Mouse (Mus musculus) adrenal gland, adult 18-20 months (tissue): Measurements from ENCODE around the gene Ccdc82. TPM values are rescaled to one million over a fixed set of nuclear protein-coding genes. Genes with fewer than 3 reads are reported as not detected.

ENCODE experiments used
- DNase-seq, 2 experiments: peaks; one replicate each; pipeline ENCODE4 v3.0.0; 2021 to 2022; ENCODE audit warnings: low spot score in 2 of 2
- long read RNA-seq, 2 experiments: library from polyadenylated mRNA; stranded (forward); transcript quantifications; one replicate each; pipeline ENCODE4 v2.0.0; 2021
- total RNA-seq, 2 experiments: library from RNA; stranded (reverse); gene quantifications; 1 replicate in 1 of 2; 2 replicates in 1 of 2; pipeline ENCODE4 v1.2.3; 2021

Ccdc82 gene
- total RNA-seq = 10 to 100 TPM; 14.4 to 15.2 TPM
- long read RNA-seq, experiment 1, full-length matches to known transcripts = 6 of 9 reads
- long read RNA-seq, experiment 1, partial matches to known transcripts = 2 of 9 reads
- long read RNA-seq, experiment 1, other reads (novel, unspliced or antisense) = 1 of 9 reads
- long read RNA-seq, experiment 2, full-length matches to known transcripts = 4 of 13 reads
- long read RNA-seq, experiment 2, partial matches to known transcripts = 6 of 13 reads
- long read RNA-seq, experiment 2, other reads (novel, unspliced or antisense) = 3 of 13 reads

DNA sequence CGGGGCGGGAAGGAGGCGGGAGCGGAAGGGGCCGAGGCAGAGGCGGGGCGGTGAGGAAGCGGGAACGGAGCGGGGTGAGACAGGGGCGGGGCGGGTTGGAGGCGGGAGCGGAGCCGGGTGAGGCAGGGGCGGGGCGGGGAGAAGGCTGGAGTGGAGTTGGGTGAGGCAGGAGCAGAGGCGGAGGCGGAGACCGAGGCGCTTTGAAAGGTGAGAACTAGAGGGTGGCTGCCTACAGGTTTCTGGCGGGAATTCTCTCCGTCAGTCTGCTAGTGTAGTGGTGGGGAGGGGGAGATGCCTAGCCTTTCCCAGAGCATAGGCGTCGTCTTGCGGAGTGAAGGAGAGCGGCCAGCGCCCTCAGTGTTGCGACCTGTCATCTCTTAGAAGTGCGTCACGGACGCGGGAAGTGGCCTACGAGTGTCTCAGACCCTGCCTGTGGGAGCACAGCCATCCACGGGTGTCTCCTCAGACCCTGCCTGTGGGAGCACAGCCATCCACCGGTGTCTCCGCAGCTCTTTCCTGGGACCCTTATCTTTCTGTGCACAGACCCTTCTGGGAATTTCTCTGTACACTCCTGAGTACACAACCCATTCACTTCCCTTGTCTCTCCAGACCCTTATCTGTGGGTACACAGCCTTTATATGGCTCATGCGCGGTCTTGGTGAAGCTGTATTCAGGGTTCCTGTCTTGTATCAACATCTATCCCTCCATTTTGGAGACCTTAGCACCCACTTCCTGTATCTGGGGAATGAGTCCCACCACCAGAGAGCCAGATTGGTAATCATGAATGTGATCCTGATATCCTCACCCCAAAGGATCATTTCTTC lies at the start of gene Ccdc82:
TSS of gene Ccdc82 (plus strand) at position 141 of the 824 bp plus-strand sequence.
- DNase-seq = peak; percentile 82 to 86

- no peak for DNase-seq
Observed at GRCm38 (mm10) chr9:13200079-13200478, 46.7 kb upstream of the Ccdc82 start.

- no peak for DNase-seq
Observed at GRCm38 (mm10) chr9:13203109-13203508, 43.6 kb upstream of the Ccdc82 start.

- DNase-seq = no peak
Observed at GRCm38 (mm10) chr9:13203681-13204080, 43.1 kb upstream of the Ccdc82 start.

DNA sequence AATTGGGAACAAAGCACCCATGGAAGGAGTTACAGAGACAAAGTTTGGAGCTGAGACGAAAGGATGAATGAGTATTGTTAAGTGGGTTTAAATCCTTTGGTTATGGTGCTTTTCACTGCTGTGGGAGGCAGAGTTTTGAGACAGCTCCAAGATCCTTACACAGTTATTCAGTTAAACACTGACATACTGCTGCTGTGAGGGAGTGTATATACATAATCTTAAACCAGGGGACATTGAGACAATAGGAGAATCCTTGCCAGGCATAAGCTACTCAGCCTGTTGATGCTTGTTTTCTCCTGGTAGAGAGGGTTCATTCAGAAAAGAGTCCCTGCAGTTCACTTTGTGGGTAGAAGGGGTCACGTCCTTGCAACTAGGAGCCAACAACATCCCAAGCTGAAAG lies 40.4 kb upstream of the Ccdc82 start:
- DNase-seq = no peak

DNA sequence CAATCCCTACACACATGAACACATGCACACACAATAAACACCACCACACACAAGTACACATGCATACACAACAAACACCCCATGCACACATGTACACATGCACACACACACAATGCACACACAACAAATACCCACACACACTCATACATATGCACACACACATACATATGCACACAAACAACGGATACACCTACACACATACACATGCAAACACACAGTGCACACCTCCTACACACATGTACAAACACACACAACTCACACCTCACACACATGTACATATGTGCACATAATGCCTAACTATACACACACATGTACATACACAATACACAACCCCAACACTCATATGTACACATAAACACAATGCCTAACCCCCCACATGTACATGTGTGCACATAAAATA lies 20.9 kb upstream of the Ccdc82 start:
- DNase-seq = no peak

- DNase-seq = no peak
Observed at GRCm38 (mm10) chr9:13230553-13230952, 16.2 kb upstream of the Ccdc82 start.

- peak in 1 of 2 experiments; percentile 10 for DNase-seq
Observed at GRCm38 (mm10) chr9:13231545-13232216, 15.1 kb upstream of the Ccdc82 start.

- no peak for DNase-seq
Observed at GRCm38 (mm10) chr9:13242321-13242720, 4.4 kb upstream of the Ccdc82 start.

- peak; percentile 21 to 35 for DNase-seq
Observed at GRCm38 (mm10) chr9:13245481-13245880, 1.3 kb upstream of the Ccdc82 start, which contains the start of gene Jrkl. TSS of gene Jrkl (minus strand) at chr9:13245829.

DNA sequence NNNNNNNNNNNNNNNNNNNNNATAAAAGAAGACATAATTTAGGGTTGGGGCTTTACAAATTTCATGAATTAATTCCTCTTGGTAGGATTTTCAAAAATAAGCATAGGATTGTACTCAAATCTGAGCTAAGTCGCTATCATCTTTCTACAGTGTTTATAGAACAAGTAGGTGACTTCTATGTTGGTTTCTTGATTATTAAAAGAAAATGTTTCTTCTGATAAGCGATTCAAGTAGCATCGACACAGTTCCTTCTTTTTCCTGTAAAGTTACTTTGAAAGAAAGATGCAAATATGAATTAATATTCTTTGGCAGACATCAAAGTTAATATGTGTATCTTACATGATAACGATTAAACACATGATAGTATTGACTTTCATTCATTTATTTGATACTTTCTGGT lies 1.3 kb downstream of the Ccdc82 start:
- no peak for DNase-seq

- DNase-seq = no peak
Observed at GRCm38 (mm10) chr9:13251251-13251650, 4.5 kb downstream of the Ccdc82 start.

DNA sequence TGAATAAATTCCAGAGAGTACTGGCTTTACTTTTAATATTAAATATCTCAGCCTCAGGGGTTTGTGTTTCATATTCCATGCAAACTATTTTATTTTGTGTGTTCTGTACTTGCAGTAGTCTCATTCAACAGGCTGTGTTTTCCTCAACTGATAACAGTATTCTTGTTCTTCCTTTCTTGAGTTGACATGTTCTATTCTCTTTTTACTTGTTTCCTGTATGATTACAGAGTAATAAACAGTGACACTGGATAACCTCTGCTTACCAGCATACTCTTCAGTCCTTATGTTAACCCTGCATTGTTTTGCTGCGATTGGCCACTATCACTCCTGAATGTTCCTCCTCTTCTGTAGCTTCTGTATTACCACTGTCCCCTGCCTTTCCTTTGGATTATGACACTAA lies 10.0 kb downstream of the Ccdc82 start:
- DNase-seq = no peak

DNA sequence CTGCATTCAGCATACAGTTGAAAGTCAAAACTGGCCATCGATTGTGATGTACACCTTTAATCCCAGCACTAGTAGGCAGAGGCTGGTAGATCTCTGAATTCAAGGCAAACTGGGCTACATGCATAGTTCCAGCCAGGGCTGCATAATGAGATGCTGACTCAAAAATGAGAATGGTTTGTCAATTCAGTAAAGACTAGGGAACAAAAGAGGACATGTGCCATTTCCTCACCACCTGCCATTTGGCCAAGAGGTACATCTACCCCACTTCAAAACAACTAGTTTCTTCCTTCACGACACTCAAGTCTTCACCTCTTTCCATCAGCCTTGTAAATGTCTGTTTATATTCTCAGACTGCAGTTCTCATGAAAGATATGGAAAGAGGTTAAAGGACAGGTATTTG lies 11.4 kb downstream of the Ccdc82 start:
- DNase-seq = no peak

GRCm38 (mm10) chr9:13260980-13261379 lies 14.2 kb downstream of the Ccdc82 start:
- DNase-seq = no peak

DNA sequence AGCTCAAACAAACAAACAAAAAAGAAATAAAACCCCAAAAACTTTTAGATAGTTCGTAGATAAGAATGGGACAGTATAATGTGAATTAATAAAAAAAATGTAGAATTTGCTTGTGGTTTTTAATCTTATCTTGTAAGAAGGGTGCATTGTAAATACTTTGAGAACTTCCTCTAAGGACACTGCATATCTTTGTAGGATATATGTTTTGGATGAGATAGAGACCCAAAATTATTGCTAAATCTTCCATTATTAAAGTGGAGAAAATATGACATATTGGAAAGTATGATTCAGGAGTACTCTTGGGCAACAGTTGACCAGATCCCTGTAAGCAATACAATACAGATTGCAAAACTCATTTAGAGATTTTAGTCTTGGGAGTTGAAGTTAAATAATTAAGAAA lies 26.5 kb downstream of the Ccdc82 start:
- DNase-seq = no peak

DNA sequence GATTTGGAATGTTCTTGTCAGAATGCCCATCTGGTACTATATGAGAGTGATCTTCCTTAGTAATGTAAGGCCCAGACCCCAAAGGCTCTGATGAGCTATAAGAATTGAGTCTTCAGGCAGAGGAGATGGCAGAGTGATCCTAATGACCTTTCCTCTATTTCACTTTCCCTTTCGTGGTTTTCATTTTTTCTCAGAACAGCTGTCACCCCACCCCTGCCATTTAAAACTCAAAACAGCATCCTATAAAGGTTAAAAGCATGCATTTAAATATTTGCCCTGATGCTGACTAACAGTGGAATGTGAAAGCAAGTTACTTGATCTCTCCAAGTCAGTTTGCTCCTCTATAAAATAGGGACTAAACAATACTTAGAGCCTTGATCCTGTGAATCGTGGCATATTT lies 40.7 kb downstream of the Ccdc82 start:
- no peak for DNase-seq

DNA sequence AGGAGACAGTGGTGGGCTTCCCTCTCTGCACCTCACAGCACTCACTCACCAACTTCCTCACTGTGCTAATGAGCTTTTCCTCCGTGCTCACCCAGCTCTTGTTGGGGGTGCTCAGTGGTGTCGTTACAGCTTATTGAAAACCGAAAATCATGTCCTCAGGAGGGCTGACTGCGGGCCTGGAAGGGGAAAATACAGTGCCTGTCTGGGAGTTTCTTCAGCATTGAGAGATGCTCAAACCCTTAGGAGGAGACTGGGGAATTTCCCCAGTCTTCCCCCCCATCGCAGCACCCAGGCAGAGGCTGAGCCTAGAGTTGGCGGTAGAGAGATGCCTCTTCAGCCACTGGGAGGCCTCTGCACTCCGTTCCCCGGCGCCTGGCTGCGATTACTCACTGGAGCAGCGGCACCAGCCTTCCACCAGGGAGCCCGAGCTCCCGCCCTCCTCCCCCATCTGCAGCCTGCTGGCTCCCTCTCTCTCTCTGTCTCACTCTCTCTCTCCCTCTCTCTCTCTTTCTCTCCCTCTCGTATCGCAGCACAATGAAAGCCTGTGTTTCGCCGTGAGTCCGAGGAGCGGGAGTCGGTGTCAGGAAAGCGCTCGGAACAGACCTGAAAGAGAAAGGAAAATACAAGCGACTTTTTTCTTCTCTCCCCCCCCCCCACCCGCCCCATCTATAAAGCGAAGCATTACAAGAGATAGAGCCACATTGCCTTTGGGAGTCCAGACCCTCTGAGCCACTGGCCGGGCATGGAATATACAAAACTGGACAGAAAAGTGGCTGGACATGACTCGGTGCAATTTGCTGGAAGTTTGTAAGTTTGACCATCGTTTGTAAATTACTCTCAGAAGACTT lies 49.7 kb downstream of the Ccdc82 start:
- peak; percentile 79 to 82 for DNase-seq

GRCm38 (mm10) chr9:13297122-13297667 lies 50.4 kb downstream of the Ccdc82 start:
- DNase-seq = peak in 1 of 2 experiments; percentile 17

GRCm38 (mm10) chr9:13297668-13298512 lies 51.1 kb downstream of the Ccdc82 start, which contains the start of gene Maml2:
TSS of gene Maml2 (plus strand) at chr9:13297957.
- DNase-seq = peak; percentile 42 to 54
